Mouse (Mus musculus) ovary, adult 18-20 months (tissue): ENCODE data around the gene Fam214a.
A peak's percentile ranks its signal among the peaks of the same experiment; 100 is the strongest.

Source experiments
- DNase-seq: peaks from one replicate; pipeline ENCODE4 v3.0.0; 2022; ENCODE audit warnings: low spot score, mixed read lengths

Gene Fam214a

DNA sequence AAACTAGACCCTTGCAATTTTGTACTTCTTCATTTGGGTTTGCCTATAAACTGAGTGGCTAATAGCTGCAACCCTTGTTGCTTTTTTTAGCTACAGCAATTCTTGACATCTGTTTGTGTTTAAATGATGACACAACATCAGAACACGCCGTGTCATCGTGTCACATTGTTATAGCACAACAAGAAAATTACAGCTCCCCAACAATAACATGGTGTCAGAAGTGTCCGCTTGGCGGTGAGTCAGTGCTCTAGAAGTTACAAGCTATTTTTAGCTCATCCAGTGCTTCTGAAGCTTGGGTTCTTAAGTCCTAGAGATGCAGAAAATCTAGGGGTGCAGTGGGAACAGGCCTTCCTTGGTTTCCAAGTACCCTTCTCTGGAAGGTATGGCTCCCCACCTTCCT is 578 bp upstream of the Fam214a start:
- no peak for DNase-seq

DNA sequence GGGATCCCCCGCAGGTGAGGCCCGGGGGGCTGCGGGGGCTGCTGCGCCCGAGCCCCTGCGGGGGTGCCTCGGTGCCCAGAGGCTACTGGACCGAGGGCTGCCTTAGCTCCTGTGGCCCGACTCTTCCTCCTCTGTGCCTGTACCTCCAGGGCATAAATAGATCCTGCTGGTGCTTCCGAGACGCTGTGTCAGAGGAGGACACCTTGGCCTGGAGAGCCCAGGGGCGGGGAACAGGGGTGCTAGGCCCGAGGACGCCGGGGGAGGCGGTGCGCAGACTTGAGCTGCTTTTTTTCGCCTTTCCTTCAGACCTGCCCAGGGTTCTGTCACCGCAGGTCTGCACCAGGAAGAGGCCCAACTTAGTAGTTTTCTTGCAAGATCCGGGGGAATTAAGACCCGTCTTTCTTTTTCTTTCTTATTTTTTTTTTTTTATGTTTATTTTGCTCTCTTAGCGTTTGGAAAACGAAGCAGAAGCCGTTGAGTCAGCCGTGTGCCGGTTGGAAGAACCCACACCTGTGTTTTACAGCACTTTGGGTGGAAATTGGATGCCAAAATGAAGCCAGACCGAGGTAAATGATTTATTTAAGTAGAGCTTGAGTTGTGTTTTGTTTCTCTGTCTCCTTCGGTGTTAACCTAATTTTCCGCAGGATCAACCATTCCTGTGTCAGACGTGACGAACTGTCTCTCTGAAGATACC is 728 bp downstream of the Fam214a start:
- DNase-seq = peak; percentile 74

DNA sequence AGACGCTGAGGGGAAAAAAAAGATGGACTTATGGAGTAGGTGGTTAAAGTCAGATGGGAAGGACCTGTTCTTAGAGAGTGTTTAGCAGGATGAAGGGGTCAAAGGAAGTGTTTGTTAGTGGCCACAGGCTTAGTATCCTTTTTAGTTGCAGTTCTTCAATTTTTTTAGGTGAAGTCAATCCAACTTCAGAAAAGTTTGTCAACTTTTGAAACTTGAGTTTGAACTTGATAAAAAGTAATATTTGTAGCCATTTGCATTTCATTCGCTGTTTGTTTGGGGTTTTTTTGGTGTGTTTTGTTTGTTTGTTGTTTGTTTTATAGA is 1.2 kb downstream of the Fam214a start:
- no peak for DNase-seq

DNA sequence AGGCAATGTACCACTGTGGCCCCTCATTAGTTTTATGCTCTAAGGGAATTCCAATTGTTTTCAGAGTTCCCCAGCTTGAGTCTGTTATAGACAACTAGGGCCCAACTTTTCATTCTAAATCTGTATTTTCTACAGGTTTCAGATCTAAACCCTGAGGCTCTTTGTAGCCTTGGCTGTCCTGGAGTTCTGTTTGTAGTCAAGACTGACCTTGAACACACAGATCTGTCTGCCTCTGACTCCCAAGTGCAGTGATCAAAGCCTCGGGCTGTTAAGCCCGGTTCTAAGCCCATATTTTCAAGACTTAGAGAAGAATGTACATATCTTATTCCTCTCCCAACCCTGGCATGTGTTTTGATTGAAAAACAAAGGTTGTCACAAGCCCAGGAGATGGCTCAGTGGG is 1.7 kb downstream of the Fam214a start:
- no peak for DNase-seq

DNA sequence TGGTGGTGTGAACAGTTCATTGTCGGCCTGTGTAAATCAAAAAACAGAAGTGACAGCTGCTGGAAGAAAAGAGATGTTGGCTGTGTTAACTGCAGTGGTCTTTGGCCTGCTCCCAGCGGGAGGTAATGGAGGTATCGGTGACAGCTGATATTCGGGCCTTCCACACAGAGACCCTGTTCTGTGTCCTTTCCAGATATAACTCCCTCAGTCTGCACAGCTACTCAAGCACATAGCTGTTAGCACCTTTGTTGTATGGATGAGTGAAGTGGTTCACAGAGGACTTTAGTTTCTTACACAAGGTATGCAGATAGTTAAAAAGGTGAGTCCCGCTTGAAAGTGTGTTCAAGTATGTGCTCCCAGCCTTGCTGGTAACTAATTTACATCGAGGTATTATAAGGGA is 7.9 kb downstream of the Fam214a start:
- no peak for DNase-seq

DNA sequence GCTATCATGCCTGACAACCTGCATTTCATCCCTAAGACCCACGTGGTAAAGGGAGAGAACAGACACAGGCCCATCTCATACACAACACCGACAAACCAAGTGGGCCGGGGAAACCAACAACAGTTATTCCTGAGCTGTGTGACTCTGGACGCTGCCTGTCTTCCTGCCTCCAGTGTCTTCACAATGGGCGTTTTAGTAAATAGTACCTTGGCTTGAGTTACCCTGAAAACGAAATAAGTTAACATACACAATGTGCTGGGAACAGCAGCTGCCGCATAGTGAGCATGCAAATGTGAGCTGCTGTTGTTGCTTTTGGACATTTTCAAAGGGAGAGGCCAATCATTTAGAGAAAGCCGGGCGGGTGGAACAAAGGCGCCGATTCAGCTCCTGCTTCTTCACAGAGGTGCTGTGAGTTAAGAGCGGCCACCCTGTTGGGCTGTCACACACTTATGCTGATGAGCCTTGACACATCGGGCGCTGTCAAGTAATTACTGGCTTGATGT is 8.4 kb downstream of the Fam214a start:
- no peak for DNase-seq

DNA sequence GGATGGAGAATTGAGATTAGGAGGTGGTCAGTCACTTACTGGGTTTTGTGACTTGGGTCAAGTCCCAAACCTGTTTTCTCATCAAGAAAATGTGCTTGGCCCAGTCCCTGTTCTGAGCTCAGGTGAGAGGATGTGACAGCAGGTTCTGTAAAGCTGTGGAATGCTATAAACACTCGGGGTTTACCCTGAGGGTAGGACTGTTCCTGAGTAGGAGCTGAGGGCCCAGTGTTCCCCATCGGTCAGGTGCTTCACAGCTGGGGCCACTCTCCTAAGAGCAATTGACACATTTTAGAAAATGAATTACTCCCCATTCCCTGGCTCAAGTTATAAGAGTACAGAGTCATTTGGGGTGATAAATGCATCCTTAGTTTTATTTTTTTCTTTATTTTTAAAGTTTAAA is 11.3 kb downstream of the Fam214a start:
- no peak for DNase-seq

DNA sequence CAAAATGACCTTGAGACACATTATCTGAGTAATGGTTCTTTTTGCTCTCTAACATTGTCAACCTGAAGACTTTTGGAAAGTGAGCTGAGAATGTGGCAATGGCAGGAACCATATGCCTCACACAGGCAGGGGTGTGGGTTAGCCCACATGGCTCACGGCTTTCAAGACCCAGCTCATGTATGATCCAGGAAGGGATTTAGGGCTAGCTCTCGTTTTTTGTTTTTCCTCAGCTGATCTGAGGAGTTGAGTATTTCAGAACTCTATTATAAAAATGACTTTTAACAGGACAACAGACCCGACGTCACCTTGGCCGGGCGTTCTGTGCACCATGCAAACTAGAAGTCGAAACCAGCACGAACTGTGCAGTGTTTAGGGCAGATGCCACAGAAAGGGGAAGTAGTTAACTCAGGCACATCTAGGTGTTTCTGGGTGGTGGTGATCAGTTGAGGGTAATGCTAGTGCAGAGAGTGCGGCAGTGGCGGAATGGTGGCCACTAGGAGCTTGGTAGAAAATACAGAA is 12.2 kb downstream of the Fam214a start:
- DNase-seq = no peak

DNA sequence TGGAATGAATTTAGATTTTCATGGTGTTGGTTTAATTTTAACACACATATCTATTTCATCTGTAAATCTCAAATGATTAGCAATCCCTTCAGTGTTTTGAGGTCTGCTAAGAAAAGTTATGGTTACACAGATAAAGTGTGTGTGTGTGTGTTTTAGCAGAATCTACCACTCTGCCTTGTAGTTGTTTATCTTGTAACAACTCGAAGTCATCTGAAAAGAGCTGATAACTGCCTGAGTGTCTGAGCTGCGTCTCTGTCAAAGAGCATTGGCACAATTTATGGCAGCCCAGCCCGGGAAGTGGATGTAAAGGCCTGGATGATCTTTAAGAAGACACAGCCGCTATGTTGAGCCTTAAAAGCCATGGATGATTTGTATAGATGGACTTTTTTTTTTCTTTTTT is 13.5 kb downstream of the Fam214a start:
- DNase-seq = no peak

DNA sequence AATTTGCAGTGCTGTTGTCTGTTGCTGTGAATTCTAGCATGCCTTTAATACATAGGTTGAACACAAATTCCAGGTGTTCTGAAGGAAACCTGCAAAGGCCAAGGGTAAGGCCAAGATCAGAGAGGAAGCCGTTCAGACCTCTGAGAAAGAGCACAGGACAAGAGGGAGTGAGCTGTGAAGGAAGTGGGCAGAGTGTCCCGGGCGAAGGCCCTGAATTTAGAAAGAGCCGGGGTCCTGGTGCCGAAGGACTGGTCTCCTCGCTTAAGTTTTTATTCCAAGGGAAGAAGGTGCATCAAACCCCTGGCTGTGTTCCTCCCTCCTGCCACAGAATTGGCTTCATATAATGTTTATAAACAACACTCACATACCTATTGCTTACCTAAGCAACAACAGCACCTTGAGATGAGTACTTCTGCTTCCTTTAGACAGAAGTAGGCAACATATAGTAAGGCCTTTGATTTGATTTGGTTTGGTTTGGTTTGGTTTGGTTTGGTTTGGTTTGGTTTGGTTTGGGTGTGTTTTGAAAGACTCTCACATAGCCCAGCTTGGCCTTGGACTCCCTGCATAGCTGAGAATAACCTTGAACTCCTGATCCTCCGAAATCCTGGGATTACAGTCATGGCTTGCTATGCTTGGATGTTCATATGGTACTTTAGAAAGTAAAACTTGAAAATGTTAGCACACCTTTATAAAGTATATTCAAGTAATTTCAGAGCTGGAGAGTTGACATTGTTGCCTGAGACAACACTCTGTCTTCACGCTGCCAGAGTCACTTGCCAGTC is 16.2 kb downstream of the Fam214a start:
- no peak for DNase-seq

DNA sequence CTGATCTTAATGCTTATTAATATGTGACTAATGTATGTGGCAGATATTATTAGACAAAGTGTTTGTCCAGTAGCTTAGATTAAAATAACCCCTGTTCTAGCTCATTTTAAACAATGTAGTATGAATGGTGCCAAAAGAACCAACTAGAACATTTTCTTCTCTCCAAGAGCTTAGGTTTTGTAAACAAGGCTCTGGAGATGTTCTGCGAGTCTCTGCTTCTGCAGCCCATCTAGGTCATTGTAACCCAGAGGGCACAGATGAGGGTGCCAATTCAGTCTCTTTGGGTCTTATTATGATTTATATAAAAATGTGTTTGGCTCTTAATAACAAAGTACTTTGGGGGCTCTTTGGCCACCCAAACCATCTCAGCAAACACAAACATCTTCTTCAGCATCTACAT is 17.9 kb downstream of the Fam214a start:
- peak; percentile 65 for DNase-seq

DNA sequence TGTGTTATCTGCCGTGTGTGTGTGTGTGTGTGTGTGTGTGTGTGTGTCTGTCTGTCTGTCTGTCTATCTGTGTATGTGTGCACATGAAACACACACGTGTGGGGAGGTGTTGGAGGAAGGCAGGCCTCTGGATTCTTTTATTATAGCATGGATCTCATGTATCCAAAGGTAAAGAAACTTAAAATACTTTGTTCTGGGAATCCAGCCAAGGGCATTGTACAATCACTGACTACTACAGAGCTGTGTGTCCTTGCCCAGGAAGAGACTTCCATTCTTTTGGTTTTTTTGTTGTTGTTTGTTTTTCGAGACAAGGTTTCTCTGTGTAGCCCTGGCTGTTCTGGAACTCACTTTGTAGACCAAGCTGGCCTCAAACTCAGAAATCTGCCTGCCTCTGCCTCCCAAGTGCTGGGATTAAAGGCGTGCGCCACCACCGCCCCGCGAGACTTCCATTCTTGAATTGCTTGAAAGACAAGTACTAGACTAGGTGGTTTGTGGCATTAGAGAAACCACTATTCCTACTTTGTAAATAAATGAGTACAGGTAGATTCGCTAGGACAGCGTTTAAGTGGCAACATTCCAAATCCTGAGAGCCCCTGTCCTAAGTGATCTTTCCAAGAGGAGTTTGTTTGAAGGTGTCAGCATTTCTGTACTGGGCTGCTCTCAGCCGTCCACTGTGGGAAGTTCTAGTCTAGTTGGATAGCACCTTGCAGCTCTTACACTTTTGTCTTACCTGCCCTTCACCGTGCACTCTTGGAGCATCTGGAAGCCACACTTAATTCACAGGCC is 18.7 kb downstream of the Fam214a start:
- DNase-seq = no peak

DNA sequence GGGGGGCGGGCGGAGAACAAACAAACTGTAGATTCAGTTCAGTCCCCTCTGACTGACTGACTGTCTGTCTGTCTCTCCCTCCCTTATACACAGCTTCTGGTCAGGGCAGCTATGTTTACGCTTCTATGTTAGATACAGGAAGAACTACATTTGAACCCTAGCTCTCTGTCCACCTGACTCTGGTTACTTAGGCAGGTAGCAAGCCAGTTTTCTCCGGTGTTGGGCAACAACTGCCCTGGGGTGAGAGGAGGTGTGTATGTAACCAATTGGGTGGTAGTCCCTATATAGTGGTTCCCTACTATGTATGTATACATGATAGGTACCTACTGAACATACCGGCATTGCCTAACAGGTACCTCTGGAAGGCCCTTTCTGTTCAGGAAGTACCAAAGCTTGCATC is 20.1 kb downstream of the Fam214a start:
- no peak for DNase-seq

DNA sequence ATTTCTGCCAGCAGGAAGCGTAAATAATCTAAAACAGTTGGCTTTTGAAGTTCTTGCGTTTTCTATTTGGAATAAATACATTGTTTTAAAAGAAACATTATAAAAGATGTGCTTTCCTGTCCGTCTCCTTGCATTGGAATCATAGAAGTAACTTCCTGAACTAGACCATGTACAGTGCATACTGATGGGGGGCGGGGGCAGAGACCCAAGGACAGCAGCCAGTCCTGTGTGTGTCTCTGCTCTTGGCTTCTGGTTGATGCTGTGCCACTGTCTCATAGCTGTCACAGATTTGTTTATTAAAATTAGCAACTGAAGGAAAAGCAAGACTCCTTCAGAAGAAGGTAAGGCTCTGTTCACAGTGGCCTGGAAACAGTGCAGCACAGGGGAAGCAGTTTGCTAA is 20.5 kb downstream of the Fam214a start:
- DNase-seq = no peak

DNA sequence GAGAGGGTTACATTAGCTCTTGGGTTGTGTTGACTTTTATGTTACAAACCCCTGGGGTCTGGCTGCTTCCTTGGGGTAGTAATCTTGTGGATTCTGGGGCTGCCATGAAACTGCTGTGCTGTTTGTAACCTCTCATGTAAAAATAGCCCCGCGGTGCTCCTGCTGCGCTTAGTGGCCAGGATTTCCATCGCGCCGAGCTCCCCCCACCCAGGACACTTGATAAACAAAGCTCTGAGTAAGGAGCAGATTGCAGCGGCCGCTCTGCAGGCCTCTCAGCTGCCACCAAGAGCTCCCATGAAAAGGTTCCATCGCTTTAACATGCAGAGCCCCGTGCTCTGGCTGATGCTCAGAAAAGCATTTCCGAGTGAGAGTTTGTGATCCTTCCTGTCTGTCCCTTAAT is 22.1 kb downstream of the Fam214a start:
- DNase-seq = no peak

DNA sequence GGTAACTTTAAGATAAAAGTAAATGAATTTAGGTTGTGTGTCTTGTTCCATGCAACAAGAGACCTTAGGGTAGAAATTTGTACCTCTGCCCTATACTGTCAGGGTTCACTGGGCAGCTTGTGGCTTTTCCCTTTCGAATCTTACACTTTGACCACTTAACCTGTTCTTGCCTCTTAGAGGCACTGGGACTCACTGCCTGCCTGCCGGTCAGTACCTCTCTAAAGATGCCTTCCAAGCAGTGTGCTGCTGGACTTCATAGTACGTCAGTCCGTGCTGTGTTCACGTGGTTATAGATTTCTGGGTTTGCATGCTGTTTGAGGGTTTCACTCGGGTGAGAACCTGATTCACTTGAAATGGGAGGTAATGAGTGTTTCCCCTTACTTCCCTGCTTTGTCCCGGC is 22.7 kb downstream of the Fam214a start:
- DNase-seq = no peak

DNA sequence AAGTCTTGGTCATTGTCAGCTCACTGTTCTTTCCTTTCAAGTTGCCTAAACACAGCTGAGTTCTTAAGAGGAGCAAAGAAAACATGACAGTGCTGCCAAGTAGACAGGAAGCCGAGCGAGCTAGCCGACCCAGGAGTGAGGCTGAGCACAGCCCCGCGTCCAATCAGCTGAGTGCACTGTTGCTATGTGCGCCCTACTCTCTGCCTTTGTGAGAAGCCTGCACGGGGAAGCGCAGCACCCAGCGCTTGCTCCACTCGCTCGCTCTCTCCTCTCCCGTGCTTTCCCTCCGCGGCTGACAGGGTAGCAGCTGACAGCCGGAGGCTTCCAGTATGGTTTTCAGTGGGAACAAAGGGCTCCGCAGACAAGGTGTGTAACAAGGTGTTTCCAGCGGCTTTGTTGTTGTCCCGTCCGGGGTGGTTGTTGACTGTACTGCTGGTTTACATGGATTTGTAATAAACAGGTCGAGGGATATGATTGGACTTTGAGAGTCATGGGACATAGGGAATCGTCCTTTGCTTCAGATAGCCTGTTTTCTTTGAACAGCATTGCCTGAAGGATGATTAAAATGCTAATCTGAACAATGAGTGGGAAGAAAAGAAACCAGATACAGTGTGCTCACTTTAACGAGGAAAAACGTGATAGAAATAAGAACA is 23.4 kb downstream of the Fam214a start:
- peak; percentile 92 for DNase-seq

DNA sequence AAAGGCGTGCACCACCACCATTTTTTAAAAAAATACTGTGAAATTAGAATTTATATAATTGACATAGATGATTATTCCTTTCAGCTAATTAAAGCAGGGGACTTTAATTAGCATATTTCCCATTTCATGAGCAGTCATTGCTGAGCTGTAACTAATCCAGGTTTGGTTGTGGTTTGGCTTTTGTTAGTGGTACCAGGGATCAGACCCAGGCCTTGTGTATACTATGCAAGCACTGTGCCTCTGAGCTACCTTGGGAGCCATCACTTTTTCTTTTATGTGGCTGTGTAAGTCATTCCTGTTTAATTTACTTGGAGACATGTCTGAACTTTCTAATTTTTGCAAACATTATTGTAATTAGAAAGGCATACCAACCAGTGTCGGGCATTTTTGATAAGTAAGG is 24.6 kb downstream of the Fam214a start:
- no peak for DNase-seq

DNA sequence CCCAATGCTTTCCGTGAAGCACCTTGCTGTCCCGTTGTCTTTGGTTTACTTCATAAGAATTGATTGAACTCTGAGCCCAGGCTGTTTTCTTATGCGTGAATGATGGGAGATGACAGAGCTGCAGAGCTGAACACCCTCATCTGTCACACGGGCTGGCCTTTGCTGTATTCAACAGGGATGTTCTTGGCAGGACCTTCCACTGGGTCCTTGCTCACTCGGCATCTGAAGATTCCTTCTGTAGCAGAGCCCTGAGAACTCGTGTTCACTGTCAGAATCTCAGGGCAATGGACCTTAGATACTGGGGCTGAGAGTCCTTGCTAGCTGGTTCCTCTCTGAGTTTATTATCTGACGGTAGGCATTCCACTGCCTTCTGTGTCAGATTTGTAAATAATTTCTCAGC is 25.3 kb downstream of the Fam214a start:
- no peak for DNase-seq

DNA sequence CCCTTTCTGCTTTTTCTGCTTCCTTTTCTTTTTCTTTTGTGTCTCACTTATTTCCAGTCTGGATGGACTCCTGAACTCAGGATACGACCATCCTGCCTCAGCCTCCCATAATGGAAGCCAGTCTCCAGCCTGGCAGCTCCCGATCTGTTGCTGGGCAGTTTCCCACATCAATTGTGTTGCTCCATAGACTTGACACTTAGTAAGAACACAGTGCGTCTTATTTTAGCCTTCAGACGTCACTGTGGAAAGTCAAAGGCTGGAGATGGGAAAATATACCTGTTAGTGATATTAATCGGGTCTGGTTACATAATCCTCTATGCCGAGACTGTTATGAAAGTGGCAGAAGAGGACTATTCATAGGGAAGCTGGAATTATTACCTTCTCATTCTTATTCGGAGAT is 26.2 kb downstream of the Fam214a start:
- no peak for DNase-seq

DNA sequence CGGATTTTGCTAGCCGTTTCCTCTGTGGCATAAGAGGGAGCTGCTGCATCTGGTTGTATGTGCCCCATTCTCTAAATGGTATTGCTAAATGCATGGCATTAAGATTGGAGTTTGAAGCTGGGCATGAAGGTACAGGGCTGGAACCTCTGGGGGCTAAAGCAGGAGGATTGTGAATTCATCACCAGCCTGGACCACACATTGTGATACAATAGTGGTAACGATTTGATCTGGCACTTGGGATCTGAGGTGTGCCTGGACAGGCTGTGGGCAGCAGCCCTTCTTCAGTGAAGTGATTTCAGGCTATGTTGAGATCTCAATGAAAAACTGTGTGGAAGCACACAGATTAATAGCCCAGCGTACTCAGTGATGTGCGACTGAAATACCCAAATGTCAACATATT is 26.7 kb downstream of the Fam214a start:
- DNase-seq = no peak

DNA sequence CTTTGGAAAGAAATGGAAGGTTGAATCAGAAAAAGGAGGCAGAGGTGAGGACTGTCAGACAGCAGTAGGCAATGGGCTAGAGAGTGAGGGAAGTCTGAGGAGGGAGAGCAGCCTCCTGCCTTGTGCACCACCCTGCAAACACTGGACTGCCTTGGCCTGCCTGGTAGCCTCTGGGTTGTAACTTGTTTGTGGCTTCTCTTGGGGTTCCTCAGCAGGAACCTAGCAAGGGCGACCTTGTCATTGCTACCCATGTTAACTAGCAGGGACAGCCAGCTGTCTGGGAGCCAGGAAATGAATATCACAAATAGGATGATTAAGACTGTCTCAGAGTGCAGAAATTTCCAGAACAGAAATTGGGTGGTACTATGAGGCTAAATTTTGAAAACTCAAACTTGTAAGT is 27.2 kb downstream of the Fam214a start:
- no peak for DNase-seq
